Mouse (Mus musculus): ENCODE data around the gene Slc23a4. TPM values are rescaled to one million over a fixed set of nuclear protein-coding genes. Genes with fewer than 3 reads are reported as not detected.

Slc23a4 gene
- total and polyA plus RNA-seq, 3 experiments: 6.2 to 10.2 TPM; not detected in 1

- no peak for DNase-seq (ENCODE audit: low read depth, low spot score)
- Histone ChIP-seq H3K4me3 (ENCODE audit: control insufficient read depth in 1 of 2, insufficient read depth in 1 of 2, low read depth in 2 of 2, low read length in 2 of 2) (no peak overlapping the region), H3K27me3 (ENCODE audit: control insufficient read depth in 1 of 2, insufficient read depth in 2 of 2, low read length in 2 of 2) (no peaks in the 10 kb centered on the region), H3K27ac (ENCODE audit: control insufficient read depth, low read depth, low read length) (no peak overlapping the region), H3K79me2 (ENCODE audit: control insufficient read depth, insufficient read depth, low read length, poor library complexity) (no peaks in the 10 kb centered on the region), H3K9me3 (replicated peaks; ENCODE audit: insufficient read depth, low read length) (no peaks in the 10 kb centered on the region), H3K9ac (ENCODE audit: control insufficient read depth, low read depth, low read length, poor library complexity, severe bottlenecking) (no peak overlapping the region), H3K36me3 (ENCODE audit: control insufficient read depth in 1 of 2, insufficient read depth in 2 of 2, low read length in 2 of 2) (no peaks in the 10 kb centered on the region), H3K4me1 (ENCODE audit: control insufficient read depth in 1 of 2, insufficient read depth in 2 of 2, low read length in 2 of 2) (no peaks in the 10 kb centered on the region)
- TF ChIP-seq ETS1 (IDR thresholded peaks at IDR 0.05; ENCODE audit: low read depth, low read length) (no peak), KAT2A (conservative IDR thresholded peaks at IDR 0.05; ENCODE audit: low read depth, low read length) (no peak), GATA1 (IDR thresholded peaks at IDR 0.05; ENCODE audit: low read depth, low read length) (no peak), CTCF (IDR thresholded peaks at IDR 0.05 in 2 of 3, conservative IDR thresholded peaks at IDR 0.05 in 1 of 3; ENCODE audit: control insufficient read depth in 1 of 3, insufficient read depth in 1 of 3, low read depth in 2 of 3, low read length in 3 of 3, poor library complexity in 1 of 3, severe bottlenecking in 1 of 3) (no peak), SIN3A (IDR thresholded peaks at IDR 0.05; ENCODE audit: low read length) (no peak), UBTF (IDR thresholded peaks at IDR 0.05; ENCODE audit: borderline replicate concordance, insufficient read depth, low read depth, low read length) (no peak), ZNF384 (IDR thresholded peaks at IDR 0.05; ENCODE audit: low read depth, low read length) (no peak), CHD1 (IDR thresholded peaks at IDR 0.05; ENCODE audit: low read depth, low read length) (no peak), NELFE (IDR thresholded peaks at IDR 0.05; ENCODE audit: low read depth, low read length) (no peak), ELF1 (IDR thresholded peaks at IDR 0.05; ENCODE audit: low read depth, low read length) (no peak), E2F4 (IDR thresholded peaks at IDR 0.05; ENCODE audit: borderline replicate concordance, low read depth, low read length) (no peak), MAZ (IDR thresholded peaks at IDR 0.05; ENCODE audit: low read depth, low read length) (no peak), CHD2 (IDR thresholded peaks at IDR 0.05; ENCODE audit: low read length) (no peak), BHLHE40 (IDR thresholded peaks at IDR 0.05; ENCODE audit: borderline replicate concordance, low read depth, low read length) (no peak)
These were observed 17.0 kb downstream of the Slc23a4 start for GRCm38 (mm10) chr6:34971181-34971580.

DNA sequence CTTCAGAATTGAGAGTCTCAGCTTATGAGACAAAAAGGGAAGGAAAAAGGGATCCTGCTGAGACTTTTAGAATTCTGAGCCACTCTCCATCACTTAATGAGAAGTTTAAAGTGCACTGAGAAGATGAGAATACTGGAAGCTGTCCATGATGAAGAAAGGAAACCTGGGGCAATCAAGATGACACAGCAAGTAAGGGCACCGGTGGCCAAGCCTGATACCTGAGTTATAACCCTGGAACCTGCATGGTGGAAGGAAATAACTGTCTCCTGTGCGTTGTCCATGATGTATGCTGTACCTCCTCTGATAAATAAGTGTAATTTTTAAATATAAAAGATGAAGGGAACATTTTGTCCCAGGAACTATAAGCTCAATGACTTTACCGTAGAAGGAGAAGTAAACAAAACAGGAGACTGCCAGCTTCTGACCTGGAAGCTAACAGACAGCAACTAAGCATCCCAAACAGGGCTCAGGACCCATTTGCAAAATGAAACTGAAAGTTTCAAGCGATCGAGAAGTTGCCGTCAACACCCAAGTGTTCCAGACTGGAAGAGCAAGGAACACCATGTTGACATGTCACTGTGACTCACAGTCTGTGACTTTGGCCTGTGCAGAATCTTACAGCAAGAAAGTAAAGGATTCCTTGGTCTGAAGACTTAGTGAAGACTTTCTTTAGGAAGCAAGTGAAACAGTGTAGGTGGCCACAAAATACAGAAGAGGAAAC lies 22.2 kb downstream of the Slc23a4 start:
- no peaks in the 10 kb centered on the region for H3K9me3 ChIP-seq (replicated peaks; ENCODE audit: insufficient read depth, low read length)
- no peak overlapping the region for H3K9ac ChIP-seq (ENCODE audit: control insufficient read depth, low read depth, low read length, poor library complexity, severe bottlenecking)
- no peaks in the 10 kb centered on the region for H3K79me2 ChIP-seq (ENCODE audit: control insufficient read depth, insufficient read depth, low read length, poor library complexity)
- TF ChIP-seq GABPA (IDR thresholded peaks at IDR 0.05; ENCODE audit: low read depth, low read length) (no peak), SIN3A (IDR thresholded peaks at IDR 0.05; ENCODE audit: low read length) (no peak), USF1 (IDR thresholded peaks at IDR 0.05; ENCODE audit: low read depth, low read length) (no peak), KAT2A (conservative IDR thresholded peaks at IDR 0.05; ENCODE audit: low read depth, low read length) (no peak), HCFC1 (IDR thresholded peaks at IDR 0.05; ENCODE audit: low read depth, low read length) (no peak), JUND (IDR thresholded peaks at IDR 0.05; ENCODE audit: low read depth, low read length) (no peak), MYB (IDR thresholded peaks at IDR 0.05; ENCODE audit: low read depth, low read length) (no peak), MXI1 (IDR thresholded peaks at IDR 0.05; ENCODE audit: low read depth, low read length) (no peak), MAZ (IDR thresholded peaks at IDR 0.05; ENCODE audit: low read depth, low read length) (no peak), TAL1 (IDR thresholded peaks at IDR 0.05; ENCODE audit: low read length) (no peak), RCOR1 (IDR thresholded peaks at IDR 0.05; ENCODE audit: low read depth, low read length) (no peak), ELF1 (IDR thresholded peaks at IDR 0.05; ENCODE audit: low read depth, low read length) (no peak)
- DNase-seq (ENCODE audit: low read depth, low spot score): no peak
- no peak overlapping the region for H3K27ac ChIP-seq (ENCODE audit: control insufficient read depth, low read depth, low read length)
- no peak overlapping the region for H3K4me3 ChIP-seq (ENCODE audit: control insufficient read depth in 1 of 2, insufficient read depth in 1 of 2, low read depth in 2 of 2, low read length in 2 of 2)
- H3K27me3 ChIP-seq (ENCODE audit: control insufficient read depth in 1 of 2, insufficient read depth in 2 of 2, low read length in 2 of 2): no peaks in the 10 kb centered on the region
- no peaks in the 10 kb centered on the region for H3K4me1 ChIP-seq (ENCODE audit: control insufficient read depth in 1 of 2, insufficient read depth in 2 of 2, low read length in 2 of 2)
- no peaks in the 10 kb centered on the region for H3K36me3 ChIP-seq (ENCODE audit: control insufficient read depth in 1 of 2, insufficient read depth in 2 of 2, low read length in 2 of 2)
